Mouse (Mus musculus) embryonic facial prominence, embryonic 11.5 days (tissue): ENCODE measurements around the gene 4930505A04Rik. TPM values are rescaled to one million over a fixed set of nuclear protein-coding genes. Genes with fewer than 3 reads are reported as not detected.

Experiments
- ATAC-seq: fragments of 200-750 bp; cut with Nextera tagmentation; replicated peaks from 2 replicates; pipeline ENCODE4 v1.8.0; 2017; ENCODE audit warnings: low read depth; ENCODE audit not compliant: insufficient number of reproducible peaks, low FRiP score, low TSS enrichment
- DNase-seq: peaks from one replicate; pipeline ENCODE4 v3.0.0-alpha.2; 2015; ENCODE audit warnings: low spot score
- H3K27ac ChIP-seq: fragments of 300-500 bp; sonication (generic); replicated peaks from 2 replicates; pipeline ENCODE4 v1.5.1; 2014; ENCODE audit warnings: mild to moderate bottlenecking, low read depth, low read length, control low read depth
- H3K27me3 ChIP-seq: fragments of 300-500 bp; sonication (generic); 2 replicates; pipeline ENCODE4 v1.6.1; 2014; ENCODE audit warnings: mild to moderate bottlenecking, low read length, moderate library complexity, mixed read lengths; ENCODE audit not compliant: control insufficient read depth, insufficient read depth
- H3K36me3 ChIP-seq: fragments of 300-500 bp; sonication (generic); replicated peaks from 2 replicates; pipeline ENCODE4 v1.6.1; 2014; ENCODE audit warnings: low read depth, mild to moderate bottlenecking, low read length, moderate library complexity, mixed read lengths; ENCODE audit not compliant: control insufficient read depth, insufficient read depth
- H3K4me1 ChIP-seq: fragments of 300-500 bp; sonication (generic); 2 replicates; pipeline ENCODE4 v1.6.1; 2014; ENCODE audit warnings: low read length, mixed read lengths; ENCODE audit not compliant: control insufficient read depth, insufficient read depth
- H3K4me2 ChIP-seq: fragments of 300-500 bp; sonication (generic); 2 replicates; pipeline ENCODE4 v1.6.1; 2014; ENCODE audit warnings: low read depth, mild to moderate bottlenecking, control low read depth, low read length, moderate library complexity
- H3K4me3 ChIP-seq: fragments of 300-500 bp; sonication (generic); 2 replicates; pipeline ENCODE4 v1.5.1; 2014; ENCODE audit warnings: low read depth, low read length, control low read depth
- H3K9ac ChIP-seq: fragments of 300-500 bp; sonication (generic); replicated peaks from 2 replicates; pipeline ENCODE4 v1.6.1; 2014; ENCODE audit warnings: mild to moderate bottlenecking, control low read depth, low read length
- H3K9me3 ChIP-seq: fragments of 300-500 bp; sonication (generic); replicated peaks from 2 replicates; pipeline ENCODE4 v1.6.1; 2016; ENCODE audit warnings: mild to moderate bottlenecking, low read length, inconsistent platforms, mixed read lengths; ENCODE audit not compliant: control insufficient read depth
- WGBS: fragments of 180-500 bp; shearing (Covaris S2); extraction: QIAGEN DNeasy Blood & Tissue Kit; methylation state at CpG from one replicate; pipeline ENCODE4 v1.1.7; 2014; 5-methylcytosine and 5-hydroxymethylcytosine counted together
- polyA plus RNA-seq: library from polyadenylated mRNA; unstranded; fragments of >200 nt; fragmentation: Nextera tagmentation; extraction: Ambion mirVana; gene quantifications from 2 replicates; pipeline ENCODE4 v1.2.1, GENCODE M21; 2014

Gene 4930505A04Rik
- not detected in 2 replicates for polyA plus RNA-seq

DNA sequence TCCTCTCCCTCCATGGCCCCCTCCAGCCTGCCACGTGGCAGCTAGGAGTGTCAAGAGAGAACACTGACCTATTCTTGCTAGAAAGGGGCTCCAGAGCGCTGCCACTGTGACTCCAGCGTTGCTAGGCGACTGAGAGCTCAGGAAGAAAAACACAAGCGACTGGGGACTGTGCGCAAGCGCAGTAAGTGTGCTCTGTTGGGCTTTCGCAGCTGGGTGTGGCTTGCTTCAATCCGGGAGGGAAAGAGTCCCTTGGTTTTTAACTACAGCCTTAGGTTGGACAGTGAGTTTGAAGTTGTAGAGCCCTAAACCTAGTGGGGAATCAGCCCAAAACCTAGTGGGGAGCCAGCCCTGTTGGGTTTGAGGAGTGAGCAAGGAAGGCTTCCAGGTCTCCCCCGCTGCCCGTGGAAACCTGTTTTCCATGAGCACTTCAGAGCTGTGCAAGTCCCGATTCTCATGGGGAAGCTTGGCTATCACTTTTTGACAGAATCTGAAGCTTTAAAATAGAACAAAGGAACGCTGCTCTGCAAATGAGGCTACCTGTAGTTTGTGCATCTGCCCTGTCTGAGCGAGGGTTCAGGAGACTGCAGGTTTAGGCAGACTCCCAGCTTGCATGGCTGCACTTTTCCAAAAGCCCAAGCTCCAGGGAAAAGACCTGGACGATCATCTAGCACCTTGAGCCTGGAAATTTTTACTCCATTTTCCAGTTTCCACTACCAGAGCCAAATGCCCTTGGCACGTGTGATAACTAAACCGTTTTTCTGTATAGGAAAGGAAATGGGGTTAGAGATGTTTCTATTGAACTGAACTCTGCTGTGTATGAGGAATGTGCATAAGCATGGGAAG lies at the start of gene 4930505A04Rik:
Gene 4930505A04Rik (minus strand): TSS at position 77 of the 843 bp plus-strand sequence.
- Histone ChIP-seq H3K4me1 (no peaks in the 10 kb centered on the region), H3K27ac (no peak within 1 kb of the TSS), H3K4me3 (peak within 1 kb of the TSS; percentile 37), H3K36me3 (no peaks in the 10 kb centered on the region), H3K9ac (peak within 1 kb of the TSS; percentile 68), H3K27me3 (no peaks in the 10 kb centered on the region), H3K9me3 (no peaks in the 10 kb centered on the region), H3K4me2 (peak within 1 kb of the TSS; percentile 59)
- peak; percentile 97 for DNase-seq
- WGBS, result 8% methylated on average over 17 of the region's 17 CpGs
- peak; percentile 99 for ATAC-seq

GRCm38 (mm10) chr11:30517133-30517532 lies 45.5 kb upstream of the 4930505A04Rik start:
- H3K27ac ChIP-seq, result no peak overlapping the region
- WGBS, result 84% methylated on average over 2 of the region's 2 CpGs
- ATAC-seq (no peak), DNase-seq (no peak)
- no peak overlapping the region for H3K4me3 ChIP-seq
- H3K4me1 ChIP-seq, result no peaks in the 10 kb centered on the region
- no peak overlapping the region for H3K4me2 ChIP-seq
- no peaks in the 10 kb centered on the region for H3K9me3 ChIP-seq
- no peaks in the 10 kb centered on the region for H3K27me3 ChIP-seq
- no peak overlapping the region for H3K9ac ChIP-seq
- H3K36me3 ChIP-seq, result no peaks in the 10 kb centered on the region

DNA sequence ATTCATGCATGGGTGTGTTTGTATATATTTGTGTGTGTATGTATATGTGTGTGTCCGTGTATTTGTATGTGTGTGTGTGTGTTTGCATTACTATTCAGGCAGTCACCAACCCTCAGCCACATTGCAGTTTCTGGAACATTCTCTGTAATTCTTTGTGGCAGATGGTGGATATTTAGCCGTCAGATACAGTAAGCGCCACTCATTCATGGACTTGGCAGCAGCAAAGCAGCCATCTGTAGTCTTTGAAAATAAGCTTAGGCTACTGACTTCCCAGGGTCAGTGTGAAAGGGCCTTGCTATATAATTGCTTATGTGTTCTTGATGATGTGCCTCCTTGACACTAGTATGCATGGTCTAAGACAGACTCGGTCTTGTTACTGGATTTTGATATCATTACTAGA lies 36.6 kb upstream of the 4930505A04Rik start:
- no peak for ATAC-seq
- Histone ChIP-seq H3K9me3 (no peaks in the 10 kb centered on the region), H3K9ac (no peak overlapping the region), H3K27ac (no peak overlapping the region), H3K4me2 (no peak overlapping the region), H3K4me1 (no peaks in the 10 kb centered on the region), H3K4me3 (no peak overlapping the region), H3K36me3 (no peaks in the 10 kb centered on the region), H3K27me3 (no peaks in the 10 kb centered on the region)
- 85% methylated on average over 4 of the region's 4 CpGs for WGBS
- DNase-seq, result no peak

- Histone ChIP-seq H3K4me1 (no peaks in the 10 kb centered on the region), H3K9ac (no peak overlapping the region), H3K36me3 (no peaks in the 10 kb centered on the region), H3K4me3 (no peak overlapping the region), H3K27ac (no peak overlapping the region), H3K9me3 (no peaks in the 10 kb centered on the region), H3K4me2 (no peak overlapping the region), H3K27me3 (no peaks in the 10 kb centered on the region)
- no peak for ATAC-seq
- WGBS, result 82% methylated on average over 3 of the region's 3 CpGs
- no peak for DNase-seq
These were observed 27.2 kb upstream of the 4930505A04Rik start for GRCm38 (mm10) chr11:30498738-30499355.

- no peak overlapping the region for H3K4me3 ChIP-seq
- no peak overlapping the region for H3K27ac ChIP-seq
- no peak overlapping the region for H3K9ac ChIP-seq
- no peak for ATAC-seq
- no peaks in the 10 kb centered on the region for H3K27me3 ChIP-seq
- H3K36me3 ChIP-seq, result no peaks in the 10 kb centered on the region
- no peak overlapping the region for H3K4me2 ChIP-seq
- H3K4me1 ChIP-seq, result no peaks in the 10 kb centered on the region
- no peak for DNase-seq
- no peaks in the 10 kb centered on the region for H3K9me3 ChIP-seq
- 60% methylated on average over 2 of the region's 2 CpGs for WGBS
These were observed 25.5 kb upstream of the 4930505A04Rik start for GRCm38 (mm10) chr11:30497151-30497550.

- no peaks in the 10 kb centered on the region for H3K27me3 ChIP-seq
- DNase-seq (no peak), ATAC-seq (no peak)
- no peak overlapping the region for H3K4me2 ChIP-seq
- H3K27ac ChIP-seq, result no peak overlapping the region
- H3K9me3 ChIP-seq, result no peaks in the 10 kb centered on the region
- H3K4me1 ChIP-seq, result no peaks in the 10 kb centered on the region
- H3K9ac ChIP-seq, result no peak overlapping the region
- H3K4me3 ChIP-seq, result no peak overlapping the region
- H3K36me3 ChIP-seq, result no peaks in the 10 kb centered on the region
These were observed 20.1 kb upstream of the 4930505A04Rik start for GRCm38 (mm10) chr11:30491515-30492260.

- no peak overlapping the region for H3K4me2 ChIP-seq
- H3K27me3 ChIP-seq, result no peaks in the 10 kb centered on the region
- H3K9ac ChIP-seq, result no peak overlapping the region
- H3K4me3 ChIP-seq, result no peak overlapping the region
- H3K9me3 ChIP-seq, result no peaks in the 10 kb centered on the region
- H3K4me1 ChIP-seq, result no peaks in the 10 kb centered on the region
- no peak for DNase-seq
- no peaks in the 10 kb centered on the region for H3K36me3 ChIP-seq
- 88% methylated on average over 9 of the region's 10 CpGs for WGBS
- H3K27ac ChIP-seq, result no peak overlapping the region
- no peak for ATAC-seq
These were observed 16.6 kb upstream of the 4930505A04Rik start for GRCm38 (mm10) chr11:30488183-30488582.
